Mouse (Mus musculus) kidney, postnatal 0 days (tissue): Measurements from ENCODE around the gene Gm42417. TPM values are rescaled to one million over a fixed set of nuclear protein-coding genes. Genes with fewer than 3 reads are reported as not detected.

ENCODE experiments used
- ATAC-seq: fragments of 200-750 bp; cut with Nextera tagmentation; replicated peaks from 2 replicates; pipeline ENCODE4 v1.8.0; 2017; ENCODE audit warnings: low read depth, moderate number of reproducible peaks, moderate TSS enrichment, moderate library complexity; ENCODE audit not compliant: low FRiP score
- DNase-seq: peaks from one replicate; pipeline ENCODE4 v3.0.0-alpha.2; 2016; ENCODE audit warnings: low spot score
- H3K27ac ChIP-seq: fragments of 300-500 bp; sonication (generic); 2 replicates; pipeline ENCODE4 v1.5.1; 2014; ENCODE audit warnings: mild to moderate bottlenecking
- H3K27me3 ChIP-seq: fragments of 300-500 bp; sonication (generic); 2 replicates; pipeline ENCODE4 v1.6.1; 2014; ENCODE audit warnings: low read length, mixed read lengths; ENCODE audit not compliant: insufficient read depth
- H3K36me3 ChIP-seq: fragments of 300-500 bp; sonication (generic); 2 replicates; pipeline ENCODE4 v1.6.1; 2014; ENCODE audit warnings: low read length, mixed read lengths; ENCODE audit not compliant: insufficient read depth
- H3K4me1 ChIP-seq: fragments of 300-500 bp; sonication (generic); replicated peaks from 2 replicates; pipeline ENCODE4 v1.6.1; 2014; ENCODE audit warnings: antibody characterized with exemption, low read length, mixed read lengths; ENCODE audit not compliant: insufficient read depth
- H3K4me2 ChIP-seq: fragments of 300-500 bp; sonication (generic); 2 replicates; pipeline ENCODE4 v1.6.1; 2014; ENCODE audit warnings: mild to moderate bottlenecking, low read length, moderate library complexity, mixed read lengths
- H3K4me3 ChIP-seq: fragments of 300-500 bp; sonication (generic); replicated peaks from 2 replicates; pipeline ENCODE4 v1.5.1; 2014; ENCODE audit warnings: low read depth, low read length
- H3K9ac ChIP-seq: fragments of 300-500 bp; sonication (generic); 2 replicates; pipeline ENCODE4 v1.6.1; 2014; ENCODE audit warnings: low read depth, low read length
- H3K9me3 ChIP-seq: fragments of 300-500 bp; sonication (generic); replicated peaks from 2 replicates; pipeline ENCODE4 v1.6.1; 2016; ENCODE audit warnings: low read length, inconsistent platforms, mixed read lengths
- CTCF ChIP-seq: IDR thresholded peaks from 2 replicates; pipeline ENCODE4 v1.5.1; 2016; ENCODE audit warnings: antibody characterized with exemption, low read depth, mild to moderate bottlenecking, moderate library complexity
- WGBS: fragments of 180-500 bp; shearing (Covaris S2); extraction: QIAGEN DNeasy Blood & Tissue Kit; methylation state at CpG from one replicate; pipeline ENCODE4 v1.1.7; 2014; 5-methylcytosine and 5-hydroxymethylcytosine counted together
- polyA plus RNA-seq: library from polyadenylated mRNA; unstranded; fragments of >200 nt; fragmentation: Nextera tagmentation; extraction: Ambion mirVana; gene quantifications from 2 replicates; pipeline ENCODE4 v1.2.1, GENCODE M21; 2015

The Gm42417 gene
- polyA plus RNA-seq, 1 experiment from 2014 or later = not detected

DNA sequence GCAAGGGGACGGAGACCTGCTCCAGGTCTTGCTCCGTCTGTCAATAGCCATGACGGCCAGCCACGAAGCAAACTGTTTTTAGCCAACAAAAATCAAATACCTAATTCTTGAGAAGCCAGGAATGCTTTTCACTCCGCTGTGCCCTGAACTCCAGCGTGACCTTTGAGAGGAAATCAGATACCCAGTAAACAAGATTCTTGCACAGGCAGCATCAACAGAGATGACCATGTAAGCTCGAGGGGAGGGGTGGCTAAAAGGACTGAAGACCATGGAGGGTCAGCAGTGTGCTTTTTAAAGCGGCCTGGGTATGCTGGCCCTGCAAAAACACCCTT, 2.9 kb downstream of the Gm42417 start:
- DNase-seq = no peak
- Histone ChIP-seq H3K27me3 (no peaks in the 10 kb centered on the region), H3K27ac (no peak overlapping the region), H3K4me2 (no peak overlapping the region), H3K9me3 (no peaks in the 10 kb centered on the region), H3K4me1 (no peaks in the 10 kb centered on the region), H3K4me3 (no peak overlapping the region), H3K36me3 (peaks cover 21% of the 10 kb centered on the region), H3K9ac (no peak overlapping the region)
- WGBS = 59% methylated on average over 8 of the region's 8 CpGs
- no peak for ATAC-seq
- TF ChIP-seq CTCF = no peak

DNA sequence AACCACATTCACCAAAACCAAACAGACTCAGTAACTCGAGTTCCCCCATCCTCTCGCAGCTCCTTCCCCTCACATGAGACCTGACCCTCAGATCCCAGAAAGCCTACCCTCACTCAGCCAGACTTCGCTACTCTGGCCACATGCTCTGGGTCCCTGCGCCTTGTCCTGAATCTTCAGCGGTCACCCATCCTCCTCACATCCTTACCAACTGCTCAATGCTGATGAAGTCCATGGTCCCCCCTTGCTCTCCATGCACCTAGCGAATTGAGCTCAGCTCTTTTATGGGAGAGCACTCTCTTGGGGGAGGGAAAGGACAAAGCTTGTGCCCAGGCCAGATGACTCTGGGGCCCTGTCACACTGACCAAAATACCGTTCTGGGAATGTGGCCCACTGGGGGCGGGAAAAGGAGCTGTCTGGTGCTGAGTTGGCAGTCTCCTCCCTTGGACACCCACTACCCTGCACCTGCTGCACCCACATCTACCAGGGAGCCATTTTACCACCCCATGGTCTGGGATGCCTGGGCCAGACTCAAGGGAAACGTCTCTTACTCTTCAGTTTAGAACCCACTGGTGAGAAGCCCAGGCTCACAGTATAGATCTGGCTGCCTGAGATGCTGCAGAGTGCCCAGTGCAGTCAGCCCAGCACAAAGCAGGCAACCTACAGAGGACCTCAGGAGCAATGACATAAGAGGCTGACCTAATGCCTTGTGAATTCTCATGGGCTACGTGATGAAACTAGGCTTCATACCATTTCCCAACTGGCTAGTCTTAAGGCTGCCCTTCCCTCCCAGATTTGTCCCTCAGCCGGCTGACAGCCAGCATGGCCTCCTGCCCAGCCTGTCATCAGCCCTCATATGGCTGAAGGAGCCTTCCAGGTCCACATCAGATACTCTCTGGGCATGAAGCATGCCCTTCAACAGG, 3.5 kb downstream of the Gm42417 start:
- no peak overlapping the region for H3K9ac ChIP-seq
- H3K4me2 ChIP-seq = no peak overlapping the region
- DNase-seq (no peak), ATAC-seq (no peak)
- H3K27ac ChIP-seq = no peak overlapping the region
- H3K4me3 ChIP-seq = no peak overlapping the region
- H3K27me3 ChIP-seq = no peaks in the 10 kb centered on the region
- 80% methylated on average over 11 of the region's 11 CpGs for WGBS
- H3K9me3 ChIP-seq = no peaks in the 10 kb centered on the region
- H3K36me3 ChIP-seq = peaks cover 23% of the 10 kb centered on the region
- no peaks in the 10 kb centered on the region for H3K4me1 ChIP-seq
- TF ChIP-seq CTCF = no peak

DNA sequence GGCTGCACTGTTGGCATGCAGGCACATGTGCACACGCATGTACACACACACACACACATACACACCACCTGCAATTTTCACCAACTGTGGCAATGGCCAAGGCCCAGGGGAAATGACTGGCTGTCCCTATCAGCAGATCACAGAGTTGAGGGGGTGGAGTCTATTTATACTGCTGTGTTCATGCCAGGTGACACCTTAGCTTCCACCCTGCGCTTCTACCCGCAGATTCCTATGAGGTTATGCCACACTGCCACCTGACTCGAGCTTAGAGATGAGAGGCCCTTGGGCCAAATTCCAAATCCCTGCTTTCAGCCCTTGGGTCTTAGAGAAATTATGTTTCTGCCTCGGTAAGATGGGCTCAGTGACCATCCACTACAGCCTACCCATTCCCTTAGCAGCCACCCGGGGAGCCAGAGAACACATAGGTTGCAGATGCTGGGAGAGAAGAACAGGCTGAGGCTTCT, 4.6 kb downstream of the Gm42417 start:
- peak overlapping the region; percentile 13; the same call in 1 of the 2 replicates for H3K27ac ChIP-seq
- WGBS = 64% methylated on average over 6 of the region's 6 CpGs
- H3K4me1 ChIP-seq = no peaks in the 10 kb centered on the region
- TF ChIP-seq CTCF = peak; percentile 42; the same call in 1 of the 2 replicates
- no peaks in the 10 kb centered on the region for H3K9me3 ChIP-seq
- DNase-seq (no peak), ATAC-seq (peak; percentile 45)
- no peak overlapping the region for H3K4me3 ChIP-seq
- no peak overlapping the region for H3K9ac ChIP-seq
- peaks cover 20% of the 10 kb centered on the region for H3K36me3 ChIP-seq
- H3K4me2 ChIP-seq = no peak overlapping the region
- H3K27me3 ChIP-seq = no peaks in the 10 kb centered on the region

GRCm38 (mm10) chr1:36533546-36533945, 5.7 kb downstream of the Gm42417 start:
- Histone ChIP-seq H3K4me3 (no peak overlapping the region), H3K9ac (no peak overlapping the region), H3K9me3 (no peaks in the 10 kb centered on the region), H3K36me3 (peaks cover 13% of the 10 kb centered on the region; the same call in 1 of the 2 replicates), H3K4me2 (no peak overlapping the region), H3K27ac (no peak overlapping the region), H3K4me1 (no peaks in the 10 kb centered on the region), H3K27me3 (no peaks in the 10 kb centered on the region)
- TF ChIP-seq CTCF = no peak
- no peak for DNase-seq
- ATAC-seq = no peak
- 84% methylated on average over 6 of the region's 6 CpGs for WGBS

DNA sequence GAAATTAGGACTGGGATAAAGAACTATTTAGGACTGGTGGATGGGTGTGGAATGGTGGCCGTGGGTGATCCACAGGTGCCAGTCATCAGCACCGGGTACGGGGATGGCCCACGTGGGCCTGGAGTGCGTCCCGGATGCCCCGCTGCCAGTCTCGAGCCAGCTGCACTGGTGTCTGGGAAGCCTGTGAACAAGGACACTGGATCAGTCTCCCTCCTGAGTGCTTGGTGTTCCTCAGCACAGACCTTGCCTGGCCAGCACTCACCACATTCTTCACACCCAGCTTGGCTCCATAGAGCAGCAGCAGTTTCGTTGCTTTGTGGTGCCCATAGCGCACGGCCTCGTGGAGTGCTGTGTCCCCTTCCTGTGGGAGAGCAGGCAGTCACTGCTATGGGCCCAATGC, 7.8 kb downstream of the Gm42417 start:
- no peak for ATAC-seq
- 90% methylated on average over 12 of the region's 12 CpGs for WGBS
- H3K27me3 ChIP-seq = no peaks in the 10 kb centered on the region
- H3K4me2 ChIP-seq = no peak overlapping the region
- no peak overlapping the region for H3K4me3 ChIP-seq
- H3K9me3 ChIP-seq = no peaks in the 10 kb centered on the region
- H3K36me3 ChIP-seq = 0 out of 2 replicates have a peak, but pooled peaks cover 7% of the 10 kb centered on the region
- TF ChIP-seq CTCF = no peak
- no peak overlapping the region for H3K27ac ChIP-seq
- no peaks in the 10 kb centered on the region for H3K4me1 ChIP-seq
- no peak overlapping the region for H3K9ac ChIP-seq
- DNase-seq = no peak

GRCm38 (mm10) chr1:36530962-36531361, 8.3 kb downstream of the Gm42417 start:
- H3K27ac ChIP-seq = no peak overlapping the region
- ATAC-seq = no peak
- H3K9ac ChIP-seq = no peak overlapping the region
- no peak for TF ChIP-seq CTCF
- no peak for DNase-seq
- no peaks in the 10 kb centered on the region for H3K27me3 ChIP-seq
- no peak overlapping the region for H3K4me2 ChIP-seq
- H3K4me1 ChIP-seq = no peaks in the 10 kb centered on the region
- 88% methylated on average over 7 of the region's 7 CpGs for WGBS
- H3K9me3 ChIP-seq = no peaks in the 10 kb centered on the region
- no peak overlapping the region for H3K4me3 ChIP-seq
- peaks cover 8% of the 10 kb centered on the region; the same call in 1 of the 2 replicates for H3K36me3 ChIP-seq
